Mouse (Mus musculus): ENCODE measurements around the gene Odc1.
"Not testable (repeated sequence)": the region's sequence is repeated elsewhere in the genome, so short reads cannot be mapped to it uniquely, and the experiment has no call there.

Odc1 gene

GRCm38 (mm10) chr12:17544209-17545106 is at the start of gene Odc1:
Gene Odc1, plus strand, starts transcription at chr12:17544794.
- DNase-seq, result peak; percentile 96 to 98

GRCm38 (mm10) chr12:17494809-17495208 is 49.8 kb upstream of the Odc1 start:
- DNase-seq, result no peak

GRCm38 (mm10) chr12:17495858-17496451 is 48.6 kb upstream of the Odc1 start:
- DNase-seq, result no peak

GRCm38 (mm10) chr12:17505620-17506074 is 38.9 kb upstream of the Odc1 start:
- DNase-seq, result no peak

GRCm38 (mm10) chr12:17506117-17506993 is 38.2 kb upstream of the Odc1 start:
- no peak for DNase-seq

- no peak for DNase-seq
These were observed 37.5 kb upstream of the Odc1 start for GRCm38 (mm10) chr12:17506994-17507542.

GRCm38 (mm10) chr12:17509310-17509709 is 35.3 kb upstream of the Odc1 start:
- no peak for DNase-seq

- no peak for DNase-seq
These were observed 34.4 kb upstream of the Odc1 start for GRCm38 (mm10) chr12:17510158-17510557.

- DNase-seq, result no peak
These were observed 33.6 kb upstream of the Odc1 start for GRCm38 (mm10) chr12:17511019-17511418.

GRCm38 (mm10) chr12:17529180-17529579 is 15.4 kb upstream of the Odc1 start:
- no peak for DNase-seq

- no peak for DNase-seq
These were observed 14.9 kb upstream of the Odc1 start for GRCm38 (mm10) chr12:17529726-17530125.

GRCm38 (mm10) chr12:17530825-17531224 is 13.8 kb upstream of the Odc1 start:
- no peak for DNase-seq

GRCm38 (mm10) chr12:17536222-17536621 is 8.4 kb upstream of the Odc1 start:
- no peak for DNase-seq

GRCm38 (mm10) chr12:17537147-17537546 is 7.4 kb upstream of the Odc1 start:
- DNase-seq, result no peak

- no peak for DNase-seq
These were observed 6.5 kb upstream of the Odc1 start for GRCm38 (mm10) chr12:17538087-17538486.

- DNase-seq, result no peak
These were observed 5.6 kb upstream of the Odc1 start for GRCm38 (mm10) chr12:17539041-17539440.

GRCm38 (mm10) chr12:17540040-17540552 is 4.5 kb upstream of the Odc1 start:
- no peak for DNase-seq

- DNase-seq, result peak in 1 of 2 experiments; percentile 62
These were observed 545 bp downstream of the Odc1 start for GRCm38 (mm10) chr12:17545107-17545571.

GRCm38 (mm10) chr12:17545884-17546283 is 1.3 kb downstream of the Odc1 start:
- no peak for DNase-seq

- not testable (repeated sequence) for DNase-seq
These were observed 3.0 kb downstream of the Odc1 start for GRCm38 (mm10) chr12:17547552-17547951.

- no peak for DNase-seq
These were observed 3.9 kb downstream of the Odc1 start for GRCm38 (mm10) chr12:17548505-17548904.

- not testable (repeated sequence) for DNase-seq
These were observed 4.8 kb downstream of the Odc1 start for GRCm38 (mm10) chr12:17549421-17549820.

All from cerebellum, postnatal 36 days (tissue).